ENCODE assay signal across 8 mouse cellular contexts in the genomic region with DNA sequence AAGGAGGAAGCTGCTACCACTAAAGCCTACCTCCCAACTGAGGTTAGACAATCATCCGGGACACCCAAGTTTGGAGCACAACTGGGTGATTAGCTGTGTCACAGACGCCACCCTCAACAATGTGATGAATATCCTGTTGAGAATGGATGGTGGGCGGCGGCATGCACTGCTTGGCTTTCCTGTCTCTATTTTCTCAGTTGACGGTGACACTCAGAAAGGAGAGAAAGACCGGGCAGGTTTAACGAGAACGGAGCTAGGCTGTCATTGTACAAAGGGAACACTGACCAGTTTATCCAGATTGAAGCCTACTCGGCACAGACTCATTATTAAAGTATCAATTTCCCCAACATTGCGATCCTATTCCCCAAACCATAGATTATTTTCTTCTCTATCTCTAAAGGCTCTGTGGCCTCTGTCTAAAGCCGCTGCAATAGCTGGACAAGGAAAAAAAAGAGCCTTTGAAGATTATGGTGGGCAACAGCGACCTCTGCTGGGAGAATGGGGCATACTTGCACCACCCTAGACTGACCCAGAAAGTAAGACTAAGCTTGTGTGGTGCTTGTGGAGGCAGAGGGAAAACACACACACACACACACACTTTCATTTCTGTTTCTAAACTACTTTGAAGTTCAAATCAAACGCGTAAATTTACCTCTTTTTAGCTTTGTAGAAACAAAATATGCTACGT. TPM values are rescaled to one million over a fixed set of nuclear protein-coding genes. Genes with fewer than 3 reads are reported as not detected.
DNase-seq lines count a peak whose midpoint lies in the region; ATAC-seq and TF ChIP-seq lines count a peak whose summit lies in the region.

No protein-coding gene starts in this region.

- ATAC-seq in heart, embryonic 13.5 days (ENCODE audit: extremely low read depth, insufficient number of reproducible peaks, low FRiP score, low TSS enrichment): no peak
- peak; percentile 68; the same call in 1 of the 2 replicates for ATAC-seq in kidney, postnatal 0 days (replicated peaks; ENCODE audit: low FRiP score, low read depth)
- ATAC-seq in monocyte, adult 5-6 weeks (replicated peaks; ENCODE audit: insufficient number of reproducible peaks, low FRiP score, low TSS enrichment, poor library complexity, severe bottlenecking): 0 out of 2 replicates have a peak, but pooled peaks have one; percentile 51
- ATAC-seq in stomach, postnatal 0 days (ENCODE audit: low FRiP score, low TSS enrichment): peak; percentile 81

- no peak overlapping the region for H3K27ac ChIP-seq in heart, embryonic 13.5 days (replicated peaks)
- H3K27ac ChIP-seq in kidney, postnatal 0 days: no peak overlapping the region
- H3K27ac ChIP-seq in liver, adult 2 months (replicated peaks; ENCODE audit: insufficient read depth, low read depth, low read length): no peak overlapping the region
- H3K27ac ChIP-seq in stomach, postnatal 0 days (replicated peaks): no peak overlapping the region

- 0 out of 2 replicates have a peak, but pooled peaks cover 8% of the 10 kb centered on the region for H3K27me3 ChIP-seq in heart, embryonic 13.5 days (replicated peaks)
- no peaks in the 10 kb centered on the region for H3K27me3 ChIP-seq in kidney, postnatal 0 days (ENCODE audit: insufficient read depth, low read length)
- no peaks in the 10 kb centered on the region for H3K27me3 ChIP-seq in liver, adult 2 months (ENCODE audit: control insufficient read depth, insufficient read depth, low read length)
- no peaks in the 10 kb centered on the region for H3K27me3 ChIP-seq in stomach, postnatal 0 days (ENCODE audit: control insufficient read depth, insufficient read depth, low read length)

- WGBS in heart, embryonic 13.5 days: 35% methylated on average over 15 of the region's 15 CpGs
- 39% methylated on average over 15 of the region's 15 CpGs for WGBS in kidney, postnatal 0 days
- WGBS in liver, adult 2 months: 36% methylated on average over 15 of the region's 15 CpGs
- 31% methylated on average over 15 of the region's 15 CpGs for WGBS in stomach, postnatal 0 days

- H3K36me3 ChIP-seq in heart, embryonic 13.5 days: no peaks in the 10 kb centered on the region
- no peaks in the 10 kb centered on the region for H3K36me3 ChIP-seq in kidney, postnatal 0 days (ENCODE audit: insufficient read depth, low read length)
- no peaks in the 10 kb centered on the region for H3K36me3 ChIP-seq in liver, adult 2 months (ENCODE audit: control insufficient read depth, insufficient read depth, low read length)
- no peaks in the 10 kb centered on the region for H3K36me3 ChIP-seq in stomach, postnatal 0 days (ENCODE audit: control insufficient read depth, insufficient read depth, low read length)

- H3K4me1 ChIP-seq in heart, embryonic 13.5 days: peaks cover 8% of the 10 kb centered on the region
- H3K4me1 ChIP-seq in kidney, postnatal 0 days (replicated peaks; ENCODE audit: insufficient read depth, low read length): no peaks in the 10 kb centered on the region
- H3K4me1 ChIP-seq in liver, adult 2 months (ENCODE audit: control insufficient read depth, insufficient read depth, low read length): no peaks in the 10 kb centered on the region
- no peaks in the 10 kb centered on the region for H3K4me1 ChIP-seq in stomach, postnatal 0 days (replicated peaks; ENCODE audit: control insufficient read depth, insufficient read depth)

- peak; percentile 83; the same call in 1 of the 2 replicates for TF ChIP-seq CTCF in brain, embryonic 14.5 days (IDR thresholded peaks at IDR 0.05; ENCODE audit: borderline replicate concordance, extremely low read depth, insufficient read depth, insufficient read length)
- peak; percentile 92 for TF ChIP-seq CTCF in kidney, postnatal 0 days (IDR thresholded peaks at IDR 0.05; ENCODE audit: low read depth)
- peak; percentile 66; the same call in 1 of the 2 replicates for TF ChIP-seq CTCF in liver, adult 2 months (IDR thresholded peaks at IDR 0.05; ENCODE audit: low read depth, low read length)
- TF ChIP-seq CTCF in stomach, postnatal 0 days (IDR thresholded peaks at IDR 0.05; ENCODE audit: low read depth): peak; percentile 92

- no peak for TF ChIP-seq EP300 in stomach, postnatal 0 days (optimal IDR thresholded peaks at IDR 0.05)

- peak overlapping the region; percentile 59 for H3K4me2 ChIP-seq in heart, embryonic 13.5 days
- H3K4me2 ChIP-seq in kidney, postnatal 0 days (ENCODE audit: low read length): peak overlapping the region; percentile 16; the same call in 1 of the 2 replicates
- 0 out of 2 replicates have a peak overlapping the region, but pooled peaks have one; percentile 20 for H3K4me2 ChIP-seq in stomach, postnatal 0 days (replicated peaks; ENCODE audit: low read depth)

- no peaks in the 10 kb centered on the region for H3K9me3 ChIP-seq in heart, embryonic 13.5 days
- no peaks in the 10 kb centered on the region for H3K9me3 ChIP-seq in kidney, postnatal 0 days (replicated peaks; ENCODE audit: low read length)
- no peaks in the 10 kb centered on the region for H3K9me3 ChIP-seq in stomach, postnatal 0 days (ENCODE audit: control insufficient read depth, low read length)

- no peaks in the 10 kb centered on the region for H3K79me2 ChIP-seq in liver, adult 2 months (ENCODE audit: control insufficient read depth, insufficient read depth, low read length)

- peak; percentile 37 to 51 for DNase-seq in CD8-positive naive resting alpha-beta T cell, adult 2 months (ENCODE audit: low read depth in 2 of 2, low spot score in 2 of 2)
- peak; percentile 81 for DNase-seq in brain, embryonic 14.5 days (ENCODE audit: low read depth)
- DNase-seq in fibroblast of lung, adult 2 months (ENCODE audit: low read depth): peak; percentile 73
- DNase-seq in kidney, postnatal 0 days (ENCODE audit: low spot score): peak; percentile 91
- peak; percentile 55 for DNase-seq in liver, adult 2 months (ENCODE audit: extremely low read depth, low read depth, low spot score)
- peak; percentile 84 for DNase-seq in stomach, postnatal 0 days (ENCODE audit: low spot score)

- 0 out of 2 replicates have a peak overlapping the region, but pooled peaks have one; percentile 6 for H3K9ac ChIP-seq in heart, embryonic 13.5 days
- no peak overlapping the region for H3K9ac ChIP-seq in kidney, postnatal 0 days (ENCODE audit: low read depth, low read length)
- H3K9ac ChIP-seq in liver, adult 2 months (ENCODE audit: low read depth, low read length): no peak overlapping the region
- H3K9ac ChIP-seq in stomach, postnatal 0 days (ENCODE audit: low read length): no peak overlapping the region

- H3K4me3 ChIP-seq in heart, embryonic 13.5 days: peak overlapping the region; percentile 27
- no peak overlapping the region for H3K4me3 ChIP-seq in kidney, postnatal 0 days (replicated peaks; ENCODE audit: low read depth, low read length)
- no peak overlapping the region for H3K4me3 ChIP-seq in liver, adult 2 months (ENCODE audit: insufficient read depth, low read depth, low read length)
- H3K4me3 ChIP-seq in stomach, postnatal 0 days (ENCODE audit: low read depth, low read length): no peak overlapping the region

- no peak for TF ChIP-seq POLR2A in brain, embryonic 14.5 days (IDR thresholded peaks at IDR 0.05; ENCODE audit: borderline replicate concordance, extremely low read depth, insufficient read depth, insufficient read length, poor library complexity, severe bottlenecking)
- TF ChIP-seq POLR2A in liver, adult 2 months (IDR thresholded peaks at IDR 0.05; ENCODE audit: extremely low read depth, insufficient read depth, low read length): no peak

RNA-seq across cellular contexts. Expression of gene Tmem30b, which starts 29.0 kb away (rescaled TPM):
- 0.32 and 0.37 TPM in 2 replicates for polyA plus RNA-seq in brain, embryonic 14.5 days (2012; rRNA removed)
- polyA plus RNA-seq in heart, embryonic 13.5 days (2015; fragmentation: Nextera tagmentation; extraction: Ambion mirVana): 0.32 and 0.56 TPM in 2 replicates
- polyA plus RNA-seq in kidney, postnatal 0 days (2015; fragmentation: Nextera tagmentation; extraction: Ambion mirVana): 31.2 and 31.9 TPM in 2 replicates
- 18.9 and 24.4 TPM in 2 replicates for total RNA-seq in liver, adult 2 months (2014; rRNA removed)
- 23.1 and 23.3 TPM in 2 replicates for polyA plus RNA-seq in liver, adult 2 months (2012; rRNA removed)
- not detected in 3 replicates for total RNA-seq in monocyte, adult 5-6 weeks (2017)
- 78.3 and 83.9 TPM in 2 replicates for polyA plus RNA-seq in stomach, postnatal 0 days (2015; fragmentation: Nextera tagmentation; extraction: Ambion mirVana)

Comparison
In these comparisons a context has a peak if more than half of its experiments do, and no peak if none do; other contexts are left out.
1. RNA of gene Tmem30b, which starts 29.0 kb away (polyA plus RNA-seq): 78.3 to 83.9 TPM in stomach, postnatal 0 days, 31.2 to 31.9 TPM in kidney, postnatal 0 days and 23.1 to 23.3 TPM in liver, adult 2 months; 0.32 to 0.37 TPM in brain, embryonic 14.5 days and 0.32 to 0.56 TPM in heart, embryonic 13.5 days; every median in the first group is over 10 times any median in the second.
2. Peak in every context shown above with its lines, with median percentiles within 50 percentile points of each other: DNase-seq, CTCF ChIP-seq and H3K4me2 ChIP-seq.